Mouse (Mus musculus) adipose tissue, adult 10 weeks (tissue): ENCODE results near the gene Aox1. TPM values are rescaled to one million over a fixed set of nuclear protein-coding genes. Genes with fewer than 3 reads are reported as not detected.

Experiments
- polyA plus RNA-seq: library from polyadenylated mRNA; stranded (reverse); fragments of 350-450 nt; fragmentation: Illumina TruSeq; extraction: RNeasy Lipid Tissue Mini Kit (QIAGEN cat#74804); gene quantifications from one replicate; pipeline ENCODE4 v1.2.3, GENCODE M21; 2014; ENCODE audit warnings: low read depth, low replicate concordance

Gene Aox1
- 31.3 TPM for polyA plus RNA-seq

GRCm38 (mm10) chr1:58029636-58030117 lies at the start of gene Aox1:
Gene Aox1, plus strand, starts transcription at chr1:58029931.

GRCm38 (mm10) chr1:57995432-57996132 lies 34.1 kb upstream of the Aox1 start, which contains the start of gene Sgo2a:
Gene Sgo2a, plus strand, starts transcription at chr1:57995971.

GRCm38 (mm10) chr1:58018856-58019255 lies 10.9 kb upstream of the Aox1 start, which contains the start of gene Kctd18:
Gene Kctd18, minus strand, starts transcription at chr1:58018956.

GRCm38 (mm10) chr1:58112880-58113279 lies 83.1 kb downstream of the Aox1 start, which contains the start of gene Aox3:
Gene Aox3, plus strand, starts transcription at chr1:58113130.

Other genes with a start within 250 kb of the Aox1 start
- 0.91 TPM for gene Sgo2a, start 34.0 kb upstream of the Aox1 start, polyA plus RNA-seq
- gene Kctd18, start 11.0 kb upstream of the Aox1 start, polyA plus RNA-seq = 13.6 TPM
- 2.4 TPM for gene Aox3, start 83.2 kb downstream of the Aox1 start, polyA plus RNA-seq
- gene Aox4, start 180.5 kb downstream of the Aox1 start, polyA plus RNA-seq = not detected
- not detected for gene Aox2, start 248.4 kb downstream of the Aox1 start, polyA plus RNA-seq